Mouse (Mus musculus) gastrocnemius, adult 2 months (tissue): ENCODE measurements around the gene BC049715. TPM values are rescaled to one million over a fixed set of nuclear protein-coding genes. Genes with fewer than 3 reads are reported as not detected.
"Not testable (repeated sequence)": the region's sequence is repeated elsewhere in the genome, so short reads cannot be mapped to it uniquely, and the experiment has no call there.

Source experiments
- DNase-seq: peaks from one replicate; pipeline ENCODE4 v3.0.0; 2022
- H3K27ac ChIP-seq: fragments of 200-600 bp; 2 replicates; pipeline ENCODE4 v1.8.1; 2022; ENCODE audit warnings: mild to moderate bottlenecking
- H3K4me3 ChIP-seq: fragments of 200-600 bp; 2 replicates; pipeline ENCODE4 v1.8.1; 2022; ENCODE audit warnings: mild to moderate bottlenecking, moderate library complexity
- CTCF ChIP-seq: fragments of 200-600 bp; IDR thresholded peaks from 2 replicates; pipeline ENCODE4 v1.8.1; 2022; ENCODE audit warnings: antibody characterized with exemption, mild to moderate bottlenecking, moderate library complexity
- intact Hi-C: fragments of 180-260 bp; cut with DNase I; formaldehyde crosslinking; loops from one replicate; pipeline ENCODE4 v1.15.1; 2025
- microRNA-seq: library from miRNA; unstranded; fragments of <30 nt; microRNA quantifications from one replicate; pipeline ENCODE4 v1.2.0, GENCODE M21; 2021
- total RNA-seq, 2 experiments: library from RNA; stranded (reverse); gene quantifications; 2 replicates each; pipeline ENCODE4 v1.2.3; 2021

BC049715 gene
- total RNA-seq, 2 experiments from 2014 or later = 0.28 TPM; not detected in 1

GRCm38 (mm10) chr6:136857873-136858260, 30.4 kb downstream of the BC049715 start:
- peak overlapping the region; percentile 7 for H3K4me3 ChIP-seq
- peak overlapping the region; percentile 56 for H3K27ac ChIP-seq
- intact Hi-C loops = no loop called here
- no peak for DNase-seq
- TF ChIP-seq CTCF = no peak

DNA sequence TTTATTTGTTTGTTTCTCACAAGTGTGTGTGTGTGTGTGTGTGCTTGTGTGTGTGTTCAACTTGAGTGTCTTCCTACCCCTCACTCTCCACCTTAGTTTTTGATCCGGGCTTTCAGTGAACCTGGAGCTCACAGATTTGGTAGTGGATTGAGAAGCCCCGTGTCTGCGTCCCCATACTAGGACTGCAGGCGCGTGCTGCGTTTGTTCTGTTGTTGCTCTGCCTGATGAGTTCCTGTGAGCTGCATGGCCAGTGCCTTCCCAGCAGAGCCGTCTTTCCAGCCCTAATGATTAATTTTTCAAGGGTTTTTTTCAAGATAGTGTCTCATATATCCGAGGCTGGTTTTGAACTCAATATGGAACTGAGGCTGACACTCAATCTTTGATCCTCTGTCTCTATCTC, 31.0 kb downstream of the BC049715 start:
- intact Hi-C loops = no loop called here
- no peak for TF ChIP-seq CTCF
- DNase-seq = no peak
- Histone ChIP-seq H3K4me3 (no peak overlapping the region), H3K27ac (no peak overlapping the region)

GRCm38 (mm10) chr6:136861020-136861419, 33.6 kb downstream of the BC049715 start:
- TF ChIP-seq CTCF = peak; percentile 80
- Histone ChIP-seq H3K27ac (peak overlapping the region; percentile 43; the same call in 1 of the 2 replicates), H3K4me3 (peak overlapping the region; percentile 26; the same call in 1 of the 2 replicates)
- intact Hi-C loops = loop anchor here (1.0 to 5.0 kb wide), 3 partner anchors 59 to 121 kb away; no protein-coding TSS in a partner anchor
- DNase-seq = no peak

GRCm38 (mm10) chr6:136865360-136865759, 37.9 kb downstream of the BC049715 start:
- H3K4me3 ChIP-seq = no peak overlapping the region
- no peak for TF ChIP-seq CTCF
- no peak overlapping the region for H3K27ac ChIP-seq
- DNase-seq = no peak
- intact Hi-C loops = no loop called here

DNA sequence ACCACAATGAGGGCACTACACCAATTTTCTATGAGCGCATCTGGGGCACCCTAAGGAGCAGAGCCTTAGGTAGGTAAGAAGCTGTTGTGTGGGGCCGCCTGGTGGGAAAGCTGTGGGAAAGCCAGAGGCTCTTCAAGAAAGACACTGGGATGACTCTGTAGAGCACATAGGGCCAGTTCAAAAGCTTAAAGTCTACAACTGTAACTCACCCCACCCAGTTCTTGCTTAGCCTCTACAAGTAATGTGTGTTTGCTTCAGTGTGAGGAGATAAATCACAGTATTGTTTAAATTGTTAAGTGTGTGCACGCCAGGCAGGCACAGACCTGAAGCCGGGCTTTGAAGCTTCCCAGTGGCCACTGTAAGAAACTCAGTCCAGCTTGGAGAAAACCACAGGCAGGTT, 38.7 kb downstream of the BC049715 start:
- Histone ChIP-seq H3K27ac (no peak overlapping the region), H3K4me3 (no peak overlapping the region)
- no peak for TF ChIP-seq CTCF
- DNase-seq = no peak
- intact Hi-C loops = no loop called here

- TF ChIP-seq CTCF = no peak
- intact Hi-C loops = no loop called here
- Histone ChIP-seq H3K4me3 (no peak overlapping the region), H3K27ac (peak overlapping the region; percentile 48; the same call in 1 of the 2 replicates)
- no peak for DNase-seq
Observed at GRCm38 (mm10) chr6:136868921-136869320, 41.5 kb downstream of the BC049715 start.

GRCm38 (mm10) chr6:136874599-136874998, 47.2 kb downstream of the BC049715 start:
- peak overlapping the region; percentile 78 for H3K27ac ChIP-seq
- intact Hi-C loops = no loop called here
- H3K4me3 ChIP-seq = peak overlapping the region; percentile 68
- no peak for TF ChIP-seq CTCF
- no peak for DNase-seq

- H3K4me3 ChIP-seq = peak within 1 kb of the TSS; percentile 68
- intact Hi-C loops = no loop called here
- no peak for TF ChIP-seq CTCF
- H3K27ac ChIP-seq = peak within 1 kb of the TSS; percentile 78
- peak; percentile 44 for DNase-seq
Observed at GRCm38 (mm10) chr6:136875670-136876069, 48.2 kb downstream of the BC049715 start, which contains the start of gene Mgp. Mgp (minus strand) TSS chr6:136875823.

GRCm38 (mm10) chr6:136881678-136882077, 54.3 kb downstream of the BC049715 start:
- no peak overlapping the region for H3K27ac ChIP-seq
- no peak overlapping the region for H3K4me3 ChIP-seq
- no peak for TF ChIP-seq CTCF
- intact Hi-C loops = no loop called here
- DNase-seq = no peak

DNA sequence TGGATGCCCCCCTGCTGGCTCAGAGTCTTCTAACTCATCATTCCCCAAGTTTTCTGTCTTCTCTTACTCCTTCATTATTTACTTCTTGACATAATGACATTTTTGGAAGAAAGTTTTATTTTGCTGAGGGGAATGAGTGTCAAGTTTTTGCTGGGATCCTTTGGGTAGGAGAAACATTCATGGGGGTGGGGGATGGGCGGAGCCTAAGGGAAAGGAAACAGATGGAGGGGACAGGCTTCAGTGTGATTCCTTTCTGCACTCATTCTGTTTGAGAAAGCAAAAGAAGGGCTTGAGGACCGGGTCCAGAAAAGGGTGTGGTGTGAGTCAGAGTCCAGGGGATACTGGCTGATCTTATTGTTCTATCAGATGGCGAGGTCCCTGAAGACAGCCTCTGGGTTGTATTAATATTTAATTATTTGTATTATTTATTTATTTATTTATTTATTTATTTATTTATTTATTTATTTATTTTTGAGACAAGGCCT, 56.0 kb downstream of the BC049715 start:
- peak; percentile 30 for DNase-seq
- no peak for TF ChIP-seq CTCF
- no peak overlapping the region for H3K27ac ChIP-seq
- intact Hi-C loops = no loop called here
- H3K4me3 ChIP-seq = no peak overlapping the region

DNA sequence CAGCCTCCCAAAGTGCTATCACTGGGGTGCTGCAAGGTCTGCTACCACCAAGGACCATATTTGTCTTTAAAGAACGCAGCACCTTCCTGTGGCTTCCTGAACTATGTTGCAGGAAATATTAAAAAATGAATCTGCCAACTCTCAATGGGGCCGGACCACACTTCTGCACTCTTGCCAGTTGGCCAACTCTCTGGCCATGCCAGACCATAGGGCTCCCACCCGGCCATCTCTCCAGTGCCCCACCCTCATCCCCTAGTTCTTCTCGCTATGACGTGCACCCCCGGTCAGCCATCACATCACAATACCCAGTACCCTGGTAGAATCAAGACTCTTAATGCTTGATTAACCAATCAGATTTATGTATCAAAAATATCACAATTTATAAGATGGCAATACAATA, 56.5 kb downstream of the BC049715 start:
- no peak for TF ChIP-seq CTCF
- no peak overlapping the region for H3K4me3 ChIP-seq
- no peak for DNase-seq
- no peak overlapping the region for H3K27ac ChIP-seq
- intact Hi-C loops = no loop called here

DNA sequence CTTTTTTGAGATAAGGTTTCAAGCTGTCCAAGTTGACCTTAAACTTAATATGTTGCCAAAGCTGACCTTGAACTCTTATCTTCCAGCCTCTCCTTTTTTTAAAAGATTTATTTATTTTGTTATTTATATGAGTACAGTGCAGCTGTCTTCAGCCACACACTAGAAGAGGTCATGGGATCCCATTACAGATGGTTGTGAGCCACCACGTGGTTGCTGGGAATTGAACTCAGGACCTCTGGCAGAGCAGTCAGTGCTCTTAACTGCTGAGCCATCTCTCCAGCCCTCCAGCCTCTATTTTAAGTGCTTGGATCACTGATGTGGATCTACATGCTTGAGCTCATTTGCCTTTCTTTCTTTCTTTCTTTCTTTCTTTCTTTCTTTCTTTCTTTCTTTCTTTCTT, 57.3 kb downstream of the BC049715 start:
- DNase-seq, H3K27ac ChIP-seq, intact Hi-C loops, H3K4me3 ChIP-seq: not testable (repeated sequence)

DNA sequence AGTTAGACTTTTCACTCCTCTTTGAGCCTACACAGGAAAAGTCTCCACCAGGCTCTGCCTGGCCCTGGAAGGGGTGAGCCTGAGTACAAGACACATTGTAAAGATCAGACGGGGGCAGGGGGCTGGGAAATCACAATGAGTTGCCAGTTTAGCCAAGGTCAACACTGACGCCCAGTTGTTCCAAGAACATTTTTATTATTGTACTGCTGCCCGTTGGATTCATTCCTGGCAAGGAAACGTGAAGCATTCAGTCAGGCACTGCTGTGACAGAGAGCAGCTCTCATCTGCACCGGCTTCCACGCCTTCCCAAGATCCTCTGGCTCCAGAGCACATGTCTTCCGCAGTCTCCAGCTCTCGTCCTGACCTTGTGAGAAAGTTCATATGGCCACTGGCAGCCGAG, 60.4 kb downstream of the BC049715 start:
- intact Hi-C loops = no loop called here
- Histone ChIP-seq H3K27ac (peak overlapping the region; percentile 67), H3K4me3 (no peak overlapping the region)
- peak; percentile 40 for DNase-seq
- TF ChIP-seq CTCF = no peak

DNA sequence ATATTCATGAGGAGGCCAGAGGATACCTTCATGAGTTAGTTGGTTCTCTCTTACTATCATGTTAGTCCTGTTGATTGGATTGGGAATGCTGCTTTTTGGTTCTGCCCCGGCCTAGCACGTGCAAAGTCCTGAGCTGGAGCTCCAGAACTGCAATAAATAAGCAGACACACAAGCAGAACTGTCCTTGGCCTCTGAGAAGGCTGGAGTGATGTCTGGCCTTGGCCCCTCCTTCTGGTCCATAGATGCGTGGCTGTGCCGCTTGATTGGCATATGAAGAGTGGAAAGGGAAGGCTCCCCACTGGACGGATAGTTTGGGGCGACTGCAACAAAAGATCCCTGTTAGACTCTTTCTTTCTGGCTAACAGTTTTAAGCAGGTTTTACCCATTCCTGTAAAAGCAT, 61.6 kb downstream of the BC049715 start:
- H3K27ac ChIP-seq = no peak overlapping the region
- intact Hi-C loops = no loop called here

GRCm38 (mm10) chr6:136889554-136889953, 62.1 kb downstream of the BC049715 start:
- DNase-seq = no peak
- intact Hi-C loops = no loop called here
- H3K27ac ChIP-seq = no peak overlapping the region
- no peak for TF ChIP-seq CTCF
- H3K4me3 ChIP-seq = no peak overlapping the region

More for the DNA sequence above, 61.6 kb downstream of the BC049715 start:
- H3K4me3 ChIP-seq = no peak overlapping the region
- TF ChIP-seq CTCF = no peak
- DNase-seq = no peak

Small RNAs within 50 kb of the gene (microRNA-seq; reads per million reads assigned to microRNA genes)
- gene Gm44364 = not detected

Other genes with a start within 250 kb of the BC049715 start
- gene Plbd1, start 165.7 kb upstream of the BC049715 start, total RNA-seq = 10 to 100 TPM; 13.0 to 28.1 TPM
- not detected for gene Gucy2c, start 45.9 kb upstream of the BC049715 start, total RNA-seq
- 1 to 10 TPM; 4.2 to 4.5 TPM for gene Hist4h4, start 23.2 kb upstream of the BC049715 start, total RNA-seq
- 10 to 100 TPM; 12.4 to 13.8 TPM for gene H2afj, start 19.4 kb upstream of the BC049715 start, total RNA-seq
- 10 to 100 TPM; 48.4 to 54.7 TPM for gene Wbp11, start 607 bp downstream of the BC049715 start, total RNA-seq
- not detected for gene Smco3, start 7.8 kb downstream of the BC049715 start, total RNA-seq
- gene Art4, start 30.1 kb downstream of the BC049715 start, total RNA-seq = under 1 TPM; 0.10 to 0.11 TPM
- gene Mgp, start 48.2 kb downstream of the BC049715 start, total RNA-seq = 100 to 1,000 TPM in 1 of 2 experiments, 10 to 100 TPM in 1; 52.8 to 161 TPM
- under 1 TPM in 1 of 2 experiments, not detected in 1; 0.20 TPM for gene Erp27, start 94.6 kb downstream of the BC049715 start, total RNA-seq
- gene Pde6h, start 96.2 kb downstream of the BC049715 start, total RNA-seq = not detected
- 10 to 100 TPM in 1 of 2 experiments, 1 to 10 TPM in 1; 4.9 to 10.2 TPM for gene Arhgdib, start 114.3 kb downstream of the BC049715 start, total RNA-seq